Mouse (Mus musculus) splenic B cell, adult 2 months (primary cell): ENCODE measurements around the gene Zbtb46.

Experiments used
- DNase-seq: peaks from one replicate; pipeline ENCODE4 v3.0.0-alpha.2; 2011; ENCODE audit warnings: low read depth, low spot score
- H3K27me3 ChIP-seq: 2 replicates; pipeline ENCODE4 v1.6.1; 2012; ENCODE audit warnings: mild to moderate bottlenecking, low read length, moderate library complexity, mixed read lengths; ENCODE audit not compliant: control insufficient read depth, poor library complexity, insufficient read depth, severe bottlenecking
- H3K36me3 ChIP-seq: 2 replicates; pipeline ENCODE4 v1.6.1; 2012; ENCODE audit warnings: mild to moderate bottlenecking, low read length, moderate library complexity, mixed read lengths; ENCODE audit not compliant: control insufficient read depth, poor library complexity, insufficient read depth, severe bottlenecking

Gene Zbtb46

DNA sequence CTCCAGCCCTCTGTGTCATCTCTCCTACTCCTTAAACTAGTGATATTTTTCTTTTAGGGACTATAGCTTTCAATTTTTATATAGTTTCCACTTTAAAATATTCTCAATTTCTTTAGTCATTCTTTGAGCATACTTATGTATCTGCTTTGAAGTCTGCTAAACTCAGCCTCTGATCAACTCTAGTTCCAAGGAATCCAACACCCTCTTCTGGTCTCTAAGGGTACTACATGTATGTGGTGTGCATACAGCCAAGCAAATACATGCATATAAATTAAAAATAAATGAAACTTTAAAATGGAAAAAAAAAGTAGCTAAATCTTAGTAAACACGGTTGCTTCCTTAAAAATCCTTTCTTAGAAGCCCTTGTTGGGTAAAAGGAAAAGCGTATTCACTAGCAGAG is 83.4 kb downstream of the Zbtb46 start:
- peaks cover 7% of the 10 kb centered on the region for H3K36me3 ChIP-seq
- no peaks in the 10 kb centered on the region for H3K27me3 ChIP-seq
- DNase-seq = peak; percentile 71

DNA sequence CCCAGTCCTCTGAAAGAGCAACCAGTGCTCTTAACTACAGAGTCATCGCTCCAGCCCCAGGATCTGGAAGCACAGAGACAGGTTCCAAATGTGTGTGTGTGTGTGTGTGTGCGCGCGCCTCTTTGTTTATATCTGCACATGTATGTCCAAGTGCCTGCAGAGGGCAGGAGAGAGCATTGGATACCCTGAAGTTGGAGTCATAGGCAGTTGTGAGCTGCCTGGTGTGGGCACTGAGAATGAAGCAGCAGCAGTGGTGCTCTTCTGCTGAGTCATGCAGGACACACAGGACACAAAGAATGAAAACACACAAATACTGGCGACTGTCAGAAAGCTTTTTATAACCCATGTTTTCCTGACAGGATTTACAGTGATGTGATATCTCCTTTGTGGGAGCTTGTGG is 89.2 kb downstream of the Zbtb46 start:
- DNase-seq = peak; percentile 13
- H3K36me3 ChIP-seq = peaks cover 6% of the 10 kb centered on the region; the same call in 1 of the 2 replicates
- H3K27me3 ChIP-seq = no peaks in the 10 kb centered on the region

DNA sequence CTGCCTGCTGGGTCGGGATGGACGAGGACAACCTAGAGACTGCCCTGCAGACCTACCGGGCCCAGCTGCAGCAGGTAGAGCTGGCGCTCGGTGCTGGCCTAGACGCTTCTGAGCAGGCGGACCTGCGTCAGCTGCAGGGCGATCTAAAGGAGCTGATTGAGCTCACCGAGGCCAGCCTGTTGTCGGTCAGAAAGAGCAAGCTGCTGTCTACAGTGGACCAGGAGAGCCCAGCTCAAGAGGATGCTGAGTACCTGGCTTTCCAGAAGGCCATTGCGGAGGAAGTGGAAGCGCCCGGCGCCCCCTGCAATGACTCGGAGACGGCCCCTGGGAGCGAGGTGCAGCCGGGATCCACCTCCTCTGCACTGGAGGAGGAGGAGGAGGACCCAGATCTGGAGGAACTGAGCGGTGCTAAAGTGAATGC is 93.6 kb downstream of the Zbtb46 start:
- DNase-seq = no peak
- Histone ChIP-seq H3K27me3 (no peaks in the 10 kb centered on the region), H3K36me3 (peaks cover 6% of the 10 kb centered on the region)

GRCm38 (mm10) chr2:181364860-181365596 is 94.2 kb downstream of the Zbtb46 start, which contains the start of the genes Zgpat and Arfrp1:
TSS of gene Zgpat (plus strand) at chr2:181364928.
TSS of gene Arfrp1 (minus strand) at chr2:181365404.
- DNase-seq = peak; percentile 88
- Histone ChIP-seq H3K27me3 (no peaks in the 10 kb centered on the region), H3K36me3 (peaks cover 5% of the 10 kb centered on the region)

DNA sequence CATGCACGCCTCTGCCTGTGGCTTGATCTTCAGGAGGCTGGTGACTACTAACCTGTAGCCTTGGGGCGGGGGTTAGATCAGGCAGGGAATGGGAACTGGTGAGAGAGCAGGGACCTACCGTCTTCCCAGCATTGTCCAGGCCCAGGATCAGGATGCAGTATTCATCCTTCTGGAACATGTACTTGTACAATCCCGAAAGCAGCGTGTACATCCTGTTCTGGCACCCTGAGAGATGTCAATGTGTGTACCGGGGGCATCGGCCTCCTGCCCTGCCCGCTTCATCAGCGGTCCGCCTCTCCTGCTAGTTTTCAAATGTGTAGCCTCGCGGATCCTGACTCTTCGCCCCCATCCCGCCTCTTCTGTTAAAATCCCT is 94.8 kb downstream of the Zbtb46 start:
- no peak for DNase-seq
- no peaks in the 10 kb centered on the region for H3K27me3 ChIP-seq
- H3K36me3 ChIP-seq = peaks cover 4% of the 10 kb centered on the region

DNA sequence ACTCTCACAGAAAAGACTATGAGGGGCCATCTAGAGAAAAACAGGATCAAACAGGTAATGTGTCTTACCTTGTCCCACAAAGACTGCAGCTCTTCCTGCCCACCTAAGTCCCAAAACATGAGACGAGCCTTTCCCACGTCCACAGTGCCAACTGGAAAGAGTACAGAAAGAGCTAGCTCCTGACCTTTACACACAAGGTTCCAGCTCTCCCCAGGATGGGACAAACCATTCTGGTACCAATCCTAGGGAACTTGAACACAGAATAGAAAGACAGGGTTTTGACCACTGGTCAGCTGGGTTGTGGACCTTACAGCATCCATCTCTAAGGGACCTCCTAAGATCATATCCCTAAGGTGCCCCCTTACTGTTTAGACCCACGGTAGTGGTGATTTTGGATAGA is 95.3 kb downstream of the Zbtb46 start:
- no peaks in the 10 kb centered on the region for H3K27me3 ChIP-seq
- no peak for DNase-seq
- H3K36me3 ChIP-seq = peaks cover 4% of the 10 kb centered on the region

DNA sequence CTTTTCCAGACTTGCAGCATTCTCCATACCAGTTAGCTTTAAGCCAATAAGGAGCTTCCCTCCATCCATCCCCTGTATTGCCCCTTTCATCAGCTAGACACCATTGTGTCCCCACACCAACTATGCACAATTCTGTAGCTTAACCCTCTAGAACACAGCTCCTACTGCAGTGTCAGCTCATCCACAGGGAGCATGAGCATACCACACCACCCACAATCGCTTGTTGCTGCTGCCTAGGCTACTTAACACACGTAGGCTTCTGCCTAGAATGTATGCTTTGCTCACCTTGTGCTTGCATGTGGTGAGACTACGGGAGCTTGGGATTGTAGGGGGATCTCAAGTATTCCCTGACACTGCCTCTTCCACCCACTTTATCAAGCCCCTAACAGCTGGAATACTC is 102.4 kb downstream of the Zbtb46 start:
- no peak for DNase-seq
- peaks cover 2% of the 10 kb centered on the region for H3K36me3 ChIP-seq
- H3K27me3 ChIP-seq = no peaks in the 10 kb centered on the region

DNA sequence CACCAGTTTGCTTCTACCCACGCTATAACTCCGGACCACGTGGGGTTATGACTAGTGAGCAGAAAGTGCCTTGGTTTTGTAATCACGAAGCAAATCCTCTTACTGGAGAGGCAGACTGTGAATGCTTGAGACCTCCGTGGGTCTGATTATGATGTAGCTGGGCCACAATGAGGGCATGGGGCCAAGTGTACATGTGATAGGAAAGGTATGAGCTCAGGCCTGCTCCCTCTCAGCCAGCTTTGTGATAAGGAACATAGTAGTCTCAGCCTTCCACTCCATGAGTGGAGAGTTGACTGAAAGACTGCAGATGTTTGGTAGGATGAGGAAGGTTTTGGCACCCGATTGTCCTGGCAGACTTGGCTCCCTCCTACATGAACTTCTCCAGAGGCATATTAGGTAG is 116.5 kb downstream of the Zbtb46 start:
- DNase-seq = no peak
- H3K36me3 ChIP-seq = peaks cover 8% of the 10 kb centered on the region; the same call in 1 of the 2 replicates
- H3K27me3 ChIP-seq = no peaks in the 10 kb centered on the region

DNA sequence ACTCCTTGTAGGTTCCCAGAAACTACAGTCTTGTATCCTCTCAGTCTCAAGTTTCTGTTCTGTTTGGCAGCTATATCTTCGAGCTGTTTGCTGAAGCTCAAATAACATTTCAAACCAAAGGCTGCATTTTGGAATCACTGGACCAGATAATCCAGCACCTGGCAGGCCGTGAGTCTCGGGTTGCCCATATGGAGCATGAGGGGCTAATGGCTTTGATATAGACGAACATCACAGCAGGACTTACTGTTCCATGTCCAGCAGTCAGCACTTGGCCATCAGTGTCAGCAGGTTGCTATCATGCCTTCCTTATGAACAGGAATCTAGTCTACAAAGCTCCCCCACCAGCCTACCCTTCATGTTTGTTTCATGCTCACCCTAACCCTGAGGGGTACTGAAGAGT is 118.8 kb downstream of the Zbtb46 start:
- H3K36me3 ChIP-seq = peaks cover 12% of the 10 kb centered on the region; the same call in 1 of the 2 replicates
- DNase-seq = no peak
- H3K27me3 ChIP-seq = no peaks in the 10 kb centered on the region
